Mouse (Mus musculus) adrenal gland, adult 18-20 months (tissue): ENCODE measurements around the gene Astn2. TPM values are rescaled to one million over a fixed set of nuclear protein-coding genes. Genes with fewer than 3 reads are reported as not detected.

Source experiments
- DNase-seq, 2 experiments: peaks; one replicate each; pipeline ENCODE4 v3.0.0; 2021 to 2022; ENCODE audit warnings: low spot score in 2 of 2
- total RNA-seq, 2 experiments: library from RNA; stranded (reverse); gene quantifications; 1 replicate in 1 of 2; 2 replicates in 1 of 2; pipeline ENCODE4 v1.2.3; 2021

Astn2 gene
- total RNA-seq, 2 experiments from 2014 or later = 1.3 to 1.8 TPM

- no peak for DNase-seq
Measured at GRCm38 (mm10) chr4:65473141-65473540, 931.3 kb downstream of the Astn2 start.

DNA sequence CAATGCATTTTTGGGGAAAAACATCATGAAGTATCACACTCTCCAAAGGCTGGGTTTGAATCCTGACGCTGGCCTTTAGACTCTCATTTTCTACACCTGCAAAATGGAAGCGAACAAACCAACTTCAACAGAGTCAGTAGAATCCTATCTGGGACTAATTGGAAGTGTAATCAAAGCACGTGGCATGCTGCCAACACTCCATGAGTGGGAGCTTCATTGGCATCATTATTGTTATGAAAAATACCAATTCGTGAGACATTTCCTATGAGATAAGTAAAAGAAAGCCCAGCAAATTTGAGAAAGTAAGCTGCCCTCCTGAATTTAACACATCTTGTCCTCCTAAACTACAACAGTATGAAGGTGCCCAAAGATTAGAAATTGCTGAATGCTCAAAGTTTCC, 955.2 kb downstream of the Astn2 start:
- no peak for DNase-seq

GRCm38 (mm10) chr4:65441746-65442145, 962.7 kb downstream of the Astn2 start:
- no peak for DNase-seq

DNA sequence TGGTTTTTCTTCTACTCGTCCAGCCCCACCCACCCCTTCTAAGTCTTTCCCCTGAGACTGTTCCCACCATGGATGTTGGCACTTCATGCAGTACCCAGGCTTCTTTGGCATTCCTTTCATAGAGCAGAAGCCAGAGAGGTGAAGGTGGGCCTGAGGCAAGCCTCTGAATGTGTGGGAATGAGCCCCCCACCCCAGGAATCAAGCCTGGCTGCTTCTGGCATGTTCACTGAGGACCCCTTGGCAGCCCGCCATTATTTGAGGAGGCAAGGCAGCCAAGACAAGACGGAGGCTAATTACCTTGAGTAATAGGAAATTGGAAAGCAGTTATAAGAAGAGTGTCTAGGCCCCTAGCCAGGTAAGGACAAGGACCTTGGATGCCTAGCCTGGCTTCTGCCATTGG, 973.6 kb downstream of the Astn2 start:
- DNase-seq = no peak

- DNase-seq = no peak
Measured at GRCm38 (mm10) chr4:65427480-65427879, 976.9 kb downstream of the Astn2 start.

DNA sequence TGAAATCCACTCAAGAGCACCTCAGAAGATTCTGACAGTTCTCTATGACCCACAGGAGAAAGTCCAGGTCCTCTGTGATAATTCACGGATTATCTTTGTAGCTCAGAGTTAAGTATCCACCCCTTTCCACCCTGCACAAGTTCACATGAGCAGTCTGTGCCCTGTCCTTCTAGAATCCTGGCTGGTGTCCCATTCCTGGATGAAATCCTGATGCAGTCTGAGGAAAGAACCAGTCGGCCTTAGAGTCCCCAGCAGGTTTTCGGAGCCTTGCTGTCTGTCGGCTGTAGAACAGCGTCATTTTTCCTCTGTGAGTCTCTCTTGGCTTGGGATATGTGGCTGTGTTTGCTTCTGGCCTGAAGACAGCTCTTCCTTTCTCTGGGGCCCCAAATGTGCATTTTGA, 978.0 kb downstream of the Astn2 start:
- no peak for DNase-seq

GRCm38 (mm10) chr4:65423068-65423625, 981.3 kb downstream of the Astn2 start:
- no peak for DNase-seq

GRCm38 (mm10) chr4:65421272-65421671, 983.1 kb downstream of the Astn2 start:
- DNase-seq = no peak

DNA sequence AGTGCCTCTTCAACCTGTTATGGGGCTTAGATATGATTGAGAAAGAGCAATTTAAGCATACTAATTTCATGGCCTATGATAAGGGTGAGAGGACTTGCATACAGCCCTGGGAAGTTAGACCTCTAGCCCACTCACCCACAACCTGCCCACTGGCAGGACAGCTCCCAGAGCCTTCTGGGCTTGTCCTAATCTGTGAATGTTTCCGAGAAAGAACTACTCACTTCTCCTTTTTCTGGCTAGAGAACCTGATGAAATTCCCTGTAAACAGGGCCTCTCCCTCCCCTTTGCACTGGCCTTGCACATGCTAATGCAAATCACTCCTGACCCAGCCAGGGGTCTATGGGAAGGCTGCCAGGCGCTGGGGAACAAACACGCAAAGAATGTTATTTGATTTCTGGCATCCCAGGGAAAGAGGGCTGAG, 983.9 kb downstream of the Astn2 start:
- DNase-seq = no peak

GRCm38 (mm10) chr4:65415507-65415906, 988.9 kb downstream of the Astn2 start:
- no peak for DNase-seq

DNA sequence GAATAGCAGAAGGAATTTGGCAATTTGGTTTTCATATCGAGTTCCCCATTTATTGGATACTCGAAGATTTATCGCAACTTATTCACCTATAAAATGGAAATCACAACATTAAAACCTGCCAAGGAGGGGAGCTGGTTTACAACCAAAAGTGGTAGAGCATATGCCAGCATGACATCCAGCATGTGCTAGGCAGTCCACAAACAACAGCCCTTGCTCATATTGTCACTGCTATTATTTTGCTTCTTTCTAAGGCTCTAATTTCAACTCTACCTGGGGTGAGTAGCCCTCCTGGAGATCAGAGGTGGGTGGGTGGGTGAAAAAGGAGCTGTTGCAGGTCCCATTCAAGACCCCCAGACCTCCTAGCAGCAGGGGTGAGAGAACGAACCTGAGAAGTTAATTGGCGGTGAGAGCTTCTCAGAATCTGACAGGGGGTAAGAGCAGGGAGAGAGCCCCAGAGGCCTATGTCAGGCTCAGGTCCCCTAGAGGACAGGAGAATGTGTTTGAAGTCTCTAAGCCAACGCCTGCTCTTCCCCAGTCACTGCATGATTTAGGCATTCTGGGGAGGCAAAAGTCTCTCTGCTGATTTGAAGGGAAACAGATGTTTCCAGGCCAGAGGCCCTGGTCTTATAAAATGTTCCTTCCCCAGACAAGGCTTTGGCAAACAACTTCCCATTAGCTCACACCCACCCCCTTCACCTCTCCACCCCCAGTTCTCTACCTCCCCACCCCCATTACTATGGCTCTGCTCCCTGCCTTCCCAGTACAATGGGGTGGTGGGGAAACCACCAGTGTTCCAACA, 1001.4 kb downstream of the Astn2 start:
- DNase-seq = no peak

GRCm38 (mm10) chr4:65402286-65402685, 1002.1 kb downstream of the Astn2 start:
- no peak for DNase-seq

- DNase-seq = no peak
Measured at GRCm38 (mm10) chr4:65399457-65399856, 1005.0 kb downstream of the Astn2 start.

- DNase-seq = no peak
Measured at GRCm38 (mm10) chr4:65396806-65397205, 1007.6 kb downstream of the Astn2 start.

DNA sequence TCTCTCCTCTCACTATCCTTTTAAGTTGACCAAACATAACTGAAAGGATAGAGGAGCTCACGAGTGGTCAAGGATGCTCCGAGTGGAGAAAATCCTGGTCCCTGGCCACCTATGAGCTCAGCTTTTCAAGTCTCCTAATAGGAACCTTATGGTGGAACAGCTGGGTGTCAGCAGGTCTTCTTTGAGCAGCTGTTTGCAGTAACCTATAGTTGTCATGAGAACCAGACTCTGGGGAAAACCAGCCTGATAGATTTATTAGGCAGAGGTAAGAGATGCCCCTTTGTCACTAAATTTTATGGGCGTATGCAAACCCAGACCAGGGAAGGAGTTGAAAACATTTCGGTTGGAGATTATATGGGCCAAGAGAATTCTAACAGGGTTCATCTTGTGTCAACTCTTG, 1013.4 kb downstream of the Astn2 start:
- DNase-seq = no peak

DNA sequence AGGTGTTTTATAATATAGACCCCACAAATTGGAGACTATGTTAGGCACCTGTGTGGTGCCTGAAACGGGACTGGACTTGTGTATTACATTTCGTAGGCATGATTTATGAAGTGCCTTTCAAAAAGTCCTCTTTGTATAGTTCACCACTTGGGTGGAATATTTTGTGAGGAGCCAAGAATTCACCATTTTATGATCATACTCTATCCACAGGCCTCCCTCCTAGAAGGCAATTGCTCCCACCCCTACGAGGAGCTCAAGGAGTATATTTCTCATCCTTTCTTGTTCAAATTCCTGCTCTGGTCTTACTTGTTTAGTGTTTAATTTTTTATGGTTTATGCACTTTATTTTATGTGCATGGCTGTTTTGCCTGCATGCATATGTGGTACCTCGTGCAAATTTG, 1021.3 kb downstream of the Astn2 start:
- DNase-seq = no peak

GRCm38 (mm10) chr4:65379461-65379860, 1025.0 kb downstream of the Astn2 start:
- DNase-seq = no peak

GRCm38 (mm10) chr4:65376571-65376970, 1027.8 kb downstream of the Astn2 start:
- no peak for DNase-seq

DNA sequence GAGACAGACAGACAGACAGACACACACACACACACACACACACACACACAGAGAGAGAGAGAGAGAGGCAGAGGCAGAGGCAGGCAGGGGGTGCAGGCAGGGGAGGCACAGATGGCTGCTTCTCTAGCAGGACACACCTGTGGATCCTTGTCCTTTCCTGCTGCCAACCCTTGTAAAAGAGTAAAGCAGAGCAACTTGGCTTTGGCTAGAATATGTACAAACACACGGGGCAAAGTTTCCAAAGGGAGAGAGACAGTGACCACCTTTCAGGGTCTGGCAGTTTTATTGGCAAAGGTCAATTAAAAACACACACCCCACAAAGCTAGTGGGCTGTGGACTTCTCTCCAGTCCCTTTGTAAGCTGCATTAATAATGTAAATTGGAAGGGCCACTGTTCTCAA, 1030.6 kb downstream of the Astn2 start:
- no peak for DNase-seq

DNA sequence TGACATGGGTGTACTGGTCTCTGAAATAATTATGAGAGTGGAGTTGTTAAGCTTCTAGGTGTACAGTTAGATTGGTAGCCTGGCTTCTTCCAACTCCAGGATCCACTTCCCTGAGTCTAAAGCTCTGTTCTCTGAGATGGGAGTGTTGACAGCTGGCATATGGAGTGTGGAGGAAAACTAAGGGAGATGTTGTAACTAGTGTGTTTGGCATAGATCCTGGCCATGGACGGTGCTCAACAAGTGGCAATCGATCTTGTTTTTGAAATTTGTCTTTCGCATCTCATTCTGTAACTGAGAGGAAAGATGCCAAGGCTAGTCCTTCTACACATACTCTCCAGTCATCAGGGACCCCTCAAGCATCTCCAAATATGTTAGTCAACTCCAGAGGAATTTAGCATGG, 1031.7 kb downstream of the Astn2 start:
- DNase-seq = no peak

GRCm38 (mm10) chr4:65367135-65367534, 1037.3 kb downstream of the Astn2 start:
- no peak for DNase-seq

DNA sequence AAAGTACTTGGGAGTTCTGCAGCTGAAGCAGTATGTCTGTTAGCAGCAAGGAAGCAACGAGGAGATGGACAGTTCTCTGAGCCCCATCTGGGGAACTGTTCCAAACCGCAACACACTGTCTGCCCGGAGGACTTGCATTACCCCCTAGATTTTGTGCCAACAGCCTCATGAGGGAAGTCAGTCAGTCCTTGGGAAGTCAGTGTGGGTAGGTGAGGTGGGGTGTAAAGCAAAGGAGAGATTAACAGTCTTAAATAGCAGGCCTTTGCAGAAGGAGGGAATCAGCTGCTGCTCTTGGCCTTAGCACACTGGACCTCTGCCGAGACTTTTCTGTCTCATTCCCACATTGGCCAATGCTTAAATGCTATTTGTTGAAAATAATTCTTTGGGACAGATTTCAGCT, 1049.8 kb downstream of the Astn2 start:
- no peak for DNase-seq

DNA sequence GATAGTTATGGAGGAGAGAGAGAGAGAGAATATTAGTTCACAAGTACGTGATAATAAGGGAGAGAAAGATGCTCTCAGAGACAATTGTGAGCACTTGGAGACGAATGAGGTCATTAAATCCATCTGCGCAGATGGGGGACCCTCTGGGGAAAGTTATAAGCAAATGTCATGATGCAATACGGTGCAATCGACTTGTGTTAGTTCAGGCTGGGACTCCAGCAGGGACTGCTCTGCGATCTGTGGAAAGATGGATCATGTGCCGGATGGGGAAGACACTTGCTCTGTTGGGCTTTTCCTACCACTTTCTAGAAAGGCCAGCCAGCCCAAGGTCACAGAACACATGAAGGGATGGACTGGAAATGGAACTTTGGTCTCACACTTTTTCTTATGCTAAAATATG, 1053.9 kb downstream of the Astn2 start:
- no peak for DNase-seq
